Mouse (Mus musculus): Measurements from ENCODE around the gene Casp4. TPM values are rescaled to one million over a fixed set of nuclear protein-coding genes. Genes with fewer than 3 reads are reported as not detected.

Casp4 gene
- polyA plus RNA-seq, 1 experiment from 2014 or later: 0.86 TPM

Other genes with a start within 250 kb of the Casp4 start
- gene Casp1, start 10.3 kb upstream of the Casp4 start, polyA plus RNA-seq (2016; fragmentation: Nextera tagmentation; extraction: Ambion mirVana): 0.33 and 0.65 TPM in 2 replicates
- 1.8 and 3.2 TPM in 2 replicates for gene Casp12, start 36.6 kb downstream of the Casp4 start, polyA plus RNA-seq (2016; fragmentation: Nextera tagmentation; extraction: Ambion mirVana)